Mouse (Mus musculus) layer of hippocampus, adult 9-10 months (tissue): ENCODE results near the gene Fbxo48.

Experiments
- DNase-seq: peaks from one replicate; pipeline ENCODE4 v3.0.0; 2022; ENCODE audit warnings: low spot score

Fbxo48 gene

GRCm38 (mm10) chr11:16972027-16972426, 20.9 kb downstream of the Fbxo48 start:
- DNase-seq: no peak

- no peak for DNase-seq
Measured at GRCm38 (mm10) chr11:16973086-16973485, 21.9 kb downstream of the Fbxo48 start.

DNA sequence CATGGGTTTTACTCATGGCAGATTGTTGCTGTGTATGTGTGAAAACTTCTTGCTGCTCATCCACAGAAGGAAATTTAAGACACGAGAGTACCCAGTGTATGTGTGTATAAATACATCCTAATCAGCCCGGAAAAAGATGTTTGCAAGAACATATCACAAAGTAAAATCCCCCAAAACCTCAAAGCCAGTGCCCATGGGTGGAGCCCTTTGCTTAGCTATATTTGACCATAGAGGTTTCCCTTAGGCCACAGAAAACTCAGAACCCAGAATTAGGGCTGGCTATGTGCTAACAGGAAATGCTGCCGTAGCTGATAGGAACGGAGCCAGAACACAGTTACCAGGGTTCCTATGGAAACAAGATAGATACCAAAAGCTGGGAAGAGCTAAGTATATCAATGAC, 25.8 kb downstream of the Fbxo48 start:
- no peak for DNase-seq

DNA sequence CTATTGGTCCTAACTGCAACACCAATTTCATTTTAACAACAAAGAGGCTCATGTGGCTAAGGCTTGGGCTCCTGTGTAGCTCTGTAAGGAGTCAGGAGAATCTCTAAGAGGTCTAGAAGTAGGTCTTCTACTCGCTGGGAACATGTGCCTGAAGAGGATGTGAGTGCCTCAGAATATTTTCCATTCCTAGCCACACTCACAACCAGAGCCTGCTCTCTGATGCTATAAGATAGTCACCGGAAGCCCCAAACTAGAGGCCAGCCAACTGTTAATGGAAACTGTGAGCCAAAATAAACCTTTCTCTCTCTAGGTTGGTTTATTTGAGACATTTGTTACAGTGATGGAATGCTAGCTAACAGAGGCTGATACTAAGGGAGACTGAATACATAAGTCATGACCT, 26.4 kb downstream of the Fbxo48 start:
- no peak for DNase-seq

DNA sequence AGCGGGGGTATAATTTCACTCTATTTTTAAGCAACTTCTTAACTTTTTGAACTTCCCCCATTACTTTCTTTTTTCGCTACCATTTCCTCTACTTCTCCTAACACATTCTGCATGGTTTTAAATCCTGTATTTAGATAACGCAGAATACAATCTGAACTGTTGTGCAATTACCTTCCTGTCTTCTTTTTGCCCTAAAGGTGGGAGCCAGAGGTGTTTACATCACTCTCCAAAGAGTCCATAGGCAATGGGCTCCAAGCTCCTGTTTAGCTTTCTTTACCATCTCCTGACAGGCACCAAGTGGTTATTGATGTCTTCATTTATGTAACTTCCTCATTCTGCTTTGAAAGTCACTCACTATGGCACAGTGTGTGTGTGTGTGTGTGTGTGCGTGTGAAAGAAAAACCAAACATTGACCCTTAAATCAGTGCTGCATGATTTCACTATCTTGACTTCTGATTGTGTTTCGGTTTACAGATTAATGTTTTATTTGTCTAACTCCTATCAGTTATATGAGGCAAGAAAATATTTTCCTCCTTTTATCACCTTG, 27.1 kb downstream of the Fbxo48 start:
- no peak for DNase-seq

GRCm38 (mm10) chr11:16986550-16987187, 35.5 kb downstream of the Fbxo48 start:
- DNase-seq: no peak

- no peak for DNase-seq
Measured at GRCm38 (mm10) chr11:16987745-16988328, 36.7 kb downstream of the Fbxo48 start.

DNA sequence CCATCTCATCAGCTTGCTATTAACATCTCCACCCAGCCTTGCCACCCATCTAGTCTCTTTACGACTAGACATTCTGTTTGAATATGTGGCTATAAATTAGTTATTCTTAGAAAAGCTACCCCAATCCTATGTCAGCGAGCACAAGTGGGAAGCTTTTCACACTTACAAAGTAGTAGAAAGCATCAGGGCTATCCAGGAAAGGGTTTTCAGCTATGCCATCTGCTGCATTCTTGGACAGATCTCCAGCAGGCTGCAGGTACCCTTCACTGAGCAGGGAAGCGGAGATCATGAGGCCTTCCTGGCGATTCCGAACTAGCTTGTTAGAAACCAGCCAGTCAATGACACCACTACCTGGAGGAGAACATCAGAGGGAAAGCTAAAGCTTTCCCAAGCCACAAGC, 38.7 kb downstream of the Fbxo48 start:
- DNase-seq: no peak

DNA sequence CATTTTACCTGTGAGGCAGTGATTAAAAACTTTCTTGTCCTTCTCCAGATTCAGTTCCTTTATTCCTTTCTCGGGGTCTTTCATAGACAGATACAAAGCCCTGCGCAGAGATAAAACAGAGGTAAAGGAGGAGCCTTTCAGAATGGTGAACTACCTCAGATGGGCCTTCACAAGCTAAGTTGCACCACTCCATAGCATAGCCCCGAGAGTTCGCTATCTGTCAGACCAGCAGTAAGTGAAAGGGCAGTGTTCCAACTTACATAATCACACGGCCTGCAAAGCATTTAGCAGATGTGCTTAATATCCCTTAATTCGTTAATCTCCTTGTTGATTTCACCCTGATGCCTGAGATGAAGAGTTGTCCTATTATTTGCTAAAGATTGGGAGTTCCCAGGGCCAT, 41.7 kb downstream of the Fbxo48 start:
- no peak for DNase-seq

DNA sequence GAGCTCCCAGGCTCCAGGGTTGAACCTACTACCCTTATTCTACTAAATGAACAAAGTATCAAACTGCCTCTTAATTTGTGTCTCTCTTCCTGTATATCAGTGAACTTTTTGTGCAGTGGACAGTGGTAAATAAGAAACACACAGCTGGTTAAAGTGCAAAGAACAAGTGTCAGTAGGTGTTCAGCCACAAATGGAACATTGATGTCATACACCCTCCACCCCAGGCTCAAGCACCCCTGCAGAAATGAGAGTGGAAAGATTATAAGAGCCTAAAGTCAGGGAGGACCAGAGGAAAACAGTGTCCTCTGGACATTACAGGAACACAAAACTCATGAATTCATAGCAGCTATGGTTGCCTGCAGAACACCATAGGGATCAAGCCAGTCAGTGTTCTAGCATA, 45.6 kb downstream of the Fbxo48 start:
- DNase-seq: no peak

DNA sequence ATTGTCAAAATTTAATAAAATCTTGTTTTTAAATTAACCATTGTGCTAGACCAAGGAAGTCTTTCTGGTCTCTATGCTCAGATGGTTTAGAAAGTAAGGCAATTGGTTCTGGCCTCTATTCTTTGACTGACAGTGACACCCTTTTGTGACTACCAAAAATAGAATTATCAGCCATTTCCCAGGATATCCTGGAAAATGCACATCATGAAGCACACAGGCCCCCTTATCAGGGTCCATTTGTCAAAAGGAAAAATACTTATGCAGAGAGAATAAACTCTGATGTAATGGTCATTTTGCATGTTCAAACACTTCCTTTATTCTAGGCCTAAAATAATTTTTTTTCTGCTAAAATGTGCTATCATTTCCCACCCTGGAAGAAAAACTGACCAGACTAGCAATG, 46.3 kb downstream of the Fbxo48 start:
- DNase-seq: no peak

GRCm38 (mm10) chr11:16999387-16999786, 48.2 kb downstream of the Fbxo48 start:
- no peak for DNase-seq

- no peak for DNase-seq
Measured at GRCm38 (mm10) chr11:16999933-17000332, 48.8 kb downstream of the Fbxo48 start.

GRCm38 (mm10) chr11:17000353-17001334, 49.5 kb downstream of the Fbxo48 start:
- no peak for DNase-seq

DNA sequence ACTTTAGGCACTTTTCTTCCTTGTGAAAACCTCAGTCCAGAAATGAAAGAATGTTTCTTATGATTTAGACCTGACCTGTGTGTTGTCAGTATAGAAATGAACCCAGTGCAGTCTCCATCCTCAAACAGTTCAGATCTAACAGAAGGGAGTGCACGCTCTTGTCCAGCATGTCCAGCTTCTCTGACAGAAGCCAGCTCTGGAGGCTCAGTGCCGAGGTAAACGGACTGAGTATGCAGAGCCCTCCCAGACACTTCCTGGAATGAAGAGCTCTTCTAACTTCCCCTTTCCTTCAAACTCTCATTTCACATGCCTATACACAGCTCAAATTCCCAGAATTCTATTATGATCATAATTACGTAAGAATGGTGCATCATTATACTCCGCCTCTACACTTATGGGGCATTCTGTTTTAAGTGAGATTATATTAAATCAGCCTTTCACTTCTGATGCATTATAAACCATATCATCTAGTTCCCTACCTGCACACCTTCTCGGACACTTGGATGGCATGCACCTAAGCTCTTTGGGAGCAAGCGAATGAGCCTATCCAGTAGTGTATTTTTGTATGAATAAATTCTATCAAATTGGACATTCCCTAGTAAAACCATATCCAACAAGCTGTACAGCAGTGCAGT, 51.7 kb downstream of the Fbxo48 start:
- DNase-seq: no peak

- no peak for DNase-seq
Measured at GRCm38 (mm10) chr11:17003757-17004156, 52.6 kb downstream of the Fbxo48 start.
